8 mouse cellular contexts compared by ENCODE assay signal in the genomic region with DNA sequence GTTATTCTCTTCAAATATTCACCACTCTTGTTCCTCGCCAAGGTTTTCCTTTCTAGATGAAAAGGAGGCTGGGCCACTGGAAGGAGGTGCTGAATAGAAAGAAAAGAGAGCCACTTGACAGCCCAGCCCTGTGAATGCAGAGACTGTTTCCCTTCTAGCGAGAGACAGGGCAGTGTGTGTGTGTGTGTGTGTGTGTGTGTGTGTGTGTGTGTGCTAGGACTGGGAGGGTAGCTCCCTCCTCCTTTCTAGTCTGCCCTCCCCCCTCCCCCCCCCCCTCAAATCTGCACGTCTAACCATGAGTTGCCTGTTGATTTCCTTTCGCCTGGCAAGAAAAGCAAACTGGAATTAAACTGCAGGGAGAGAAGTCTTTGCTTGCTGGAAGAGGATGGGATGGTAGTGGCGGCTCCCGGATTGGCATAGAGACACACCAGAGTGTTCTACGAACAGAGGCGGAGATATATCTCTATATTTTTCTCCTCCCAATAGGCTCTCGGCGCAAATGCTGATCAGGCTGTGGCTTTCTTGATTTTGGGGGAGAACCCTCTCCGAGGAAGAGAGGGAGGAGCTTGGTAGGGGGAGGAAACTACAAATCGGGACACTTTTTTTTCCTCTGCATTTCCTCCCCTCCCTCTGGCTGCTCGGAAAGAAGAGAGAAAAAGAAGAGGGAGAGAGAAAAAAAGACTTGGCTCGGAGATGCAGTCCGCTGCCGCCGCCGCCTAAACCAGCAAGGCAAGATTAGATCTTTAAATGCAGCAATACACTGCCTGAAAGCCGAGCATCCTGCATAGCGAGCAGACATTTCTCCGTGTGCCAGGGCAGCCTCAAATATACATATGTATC. TPM values are rescaled to one million over a fixed set of nuclear protein-coding genes. Genes with fewer than 3 reads are reported as not detected.
DNase-seq lines count a peak whose midpoint lies in the region; ATAC-seq and TF ChIP-seq lines count a peak whose summit lies in the region.

No protein-coding gene starts in this region.

- no peak for TF ChIP-seq CTCF in liver, embryonic 14.5 days (IDR thresholded peaks at IDR 0.05; ENCODE audit: low read depth)

- ATAC-seq in heart, embryonic 16.5 days (replicated peaks; ENCODE audit: extremely low read depth, insufficient read depth, low FRiP score) = no peak
- ATAC-seq in liver, embryonic 14.5 days (ENCODE audit: insufficient read depth) = no peak

- peak overlapping the region; percentile 62 for H3K9ac ChIP-seq in heart, embryonic 16.5 days (ENCODE audit: low read length)
- H3K9ac ChIP-seq in liver, embryonic 14.5 days (replicated peaks) = no peak overlapping the region

- H3K4me2 ChIP-seq in heart, embryonic 16.5 days (ENCODE audit: low read depth, low read length) = peak overlapping the region; percentile 97
- H3K4me2 ChIP-seq in liver, embryonic 14.5 days (ENCODE audit: low read depth) = peak overlapping the region; percentile 63

- no peaks in the 10 kb centered on the region for H3K36me3 ChIP-seq in heart, embryonic 16.5 days (ENCODE audit: control insufficient read depth, insufficient read depth)
- H3K36me3 ChIP-seq in liver, embryonic 14.5 days (replicated peaks; ENCODE audit: control insufficient read depth, insufficient read depth, low read depth) = no peaks in the 10 kb centered on the region

- WGBS in heart, embryonic 16.5 days = under 1% methylated on average over 21 of the region's 21 CpGs
- under 1% methylated on average over 21 of the region's 21 CpGs for WGBS in liver, embryonic 14.5 days (ENCODE audit: insufficient replicate concordance)

- peak; percentile 31 for DNase-seq in adrenal gland, postnatal 14 days
- no peak for DNase-seq in adrenal gland, adult 8-10 months
- peak; percentile 62 for DNase-seq in embryo, embryonic 10.5 days (ENCODE audit: low spot score)
- peak; percentile 47 to 60 for DNase-seq in kidney, postnatal 25 days
- no peak for DNase-seq in liver, embryonic 14.5 days (ENCODE audit: low read depth in 3 of 3, low spot score in 3 of 3)
- DNase-seq in retina, postnatal 7 days (ENCODE audit: low read depth, low spot score) = peak; percentile 11
- no peak for DNase-seq in thymus, postnatal 0 days (ENCODE audit: low spot score)

- H3K27me3 ChIP-seq in heart, embryonic 16.5 days (ENCODE audit: control insufficient read depth, insufficient read depth, low read length) = peaks cover 24% of the 10 kb centered on the region
- peaks cover 58% of the 10 kb centered on the region for H3K27me3 ChIP-seq in liver, embryonic 14.5 days (ENCODE audit: control insufficient read depth, insufficient read depth, low read length)

- TF ChIP-seq EP300 in liver, embryonic 14.5 days (IDR thresholded peaks at IDR 0.05; ENCODE audit: low read depth) = no peak

- H3K4me3 ChIP-seq in heart, embryonic 16.5 days (ENCODE audit: low read length) = peak overlapping the region; percentile 68
- H3K4me3 ChIP-seq in liver, embryonic 14.5 days (ENCODE audit: insufficient read depth in 1 of 2, low read depth in 2 of 2, low read length in 2 of 2) = peak overlapping the region in 1 of 2 experiments; percentile 27; a peak in 2 of 4 replicates

- 0 out of 2 replicates have a peak, but pooled peaks cover 2% of the 10 kb centered on the region for H3K9me3 ChIP-seq in heart, embryonic 16.5 days (replicated peaks; ENCODE audit: control insufficient read depth, low read length)
- no peaks in the 10 kb centered on the region for H3K9me3 ChIP-seq in liver, embryonic 14.5 days (ENCODE audit: control insufficient read depth, low read length)

- H3K27ac ChIP-seq in heart, embryonic 16.5 days (ENCODE audit: low read length) = peak overlapping the region; percentile 37; the same call in 1 of the 2 replicates
- no peak overlapping the region for H3K27ac ChIP-seq in liver, embryonic 14.5 days

- peaks cover 14% of the 10 kb centered on the region for H3K4me1 ChIP-seq in heart, embryonic 16.5 days (ENCODE audit: control insufficient read depth, insufficient read depth, low read length)
- no peaks in the 10 kb centered on the region; a peak in 1 of 4 replicates for H3K4me1 ChIP-seq in liver, embryonic 14.5 days (replicated peaks; ENCODE audit: control insufficient read depth in 2 of 2, insufficient read depth in 2 of 2, low read length in 1 of 2)

RNA-seq across cellular contexts. Expression of a gene that starts 1.5 kb away (rescaled TPM):
- total RNA-seq in adrenal gland, postnatal 14 days (2021) = 12.4 and 14.2 TPM in 2 replicates
- total RNA-seq in adrenal gland, adult 8-10 months (2022) = 1 to 10 TPM; 3.8 to 7.7 (median 4.9) TPM
- polyA plus RNA-seq in heart, embryonic 16.5 days (2015; fragmentation: Nextera tagmentation; extraction: Ambion mirVana) = 3.3 and 4.4 TPM in 2 replicates
- 0.21 and 0.28 TPM in 2 replicates for polyA plus RNA-seq in liver, embryonic 14.5 days (2012; rRNA removed)
- 0.57 and 0.73 TPM in 2 replicates for polyA plus RNA-seq in liver, embryonic 14.5 days (2014; fragmentation: Nextera tagmentation; extraction: Ambion mirVana)
- 0.75 and 0.83 TPM in 2 replicates for polyA plus RNA-seq in thymus, postnatal 0 days (2015; fragmentation: Nextera tagmentation; extraction: Ambion mirVana)

Comparison
In these comparisons a context has a peak if more than half of its experiments do, and no peak if none do; other contexts are left out.
1. DNase-seq: peak in adrenal gland, postnatal 14 days (single experiment), embryo, embryonic 10.5 days (single experiment), kidney, postnatal 25 days (2 of 2) and retina, postnatal 7 days (single experiment); none in adrenal gland, adult 8-10 months (single experiment), liver, embryonic 14.5 days (0 of 3) and thymus, postnatal 0 days (single experiment).